Mouse (Mus musculus) inflammation-experienced regulatory T-cells (primary cell): Measurements from ENCODE around the gene Dcaf12l2. TPM values are rescaled to one million over a fixed set of nuclear protein-coding genes. Genes with fewer than 3 reads are reported as not detected.

ENCODE experiments used
- polyA plus RNA-seq, 2 experiments: library from polyadenylated mRNA; unstranded; fragments of 100-300 nt; shearing (Covaris generic); gene quantifications; one replicate each; pipeline ENCODE4 v1.2.1; 2017

Gene Dcaf12l2
- under 1 TPM in 1 of 2 experiments, not detected in 1; 0.10 TPM for polyA plus RNA-seq

DNA sequence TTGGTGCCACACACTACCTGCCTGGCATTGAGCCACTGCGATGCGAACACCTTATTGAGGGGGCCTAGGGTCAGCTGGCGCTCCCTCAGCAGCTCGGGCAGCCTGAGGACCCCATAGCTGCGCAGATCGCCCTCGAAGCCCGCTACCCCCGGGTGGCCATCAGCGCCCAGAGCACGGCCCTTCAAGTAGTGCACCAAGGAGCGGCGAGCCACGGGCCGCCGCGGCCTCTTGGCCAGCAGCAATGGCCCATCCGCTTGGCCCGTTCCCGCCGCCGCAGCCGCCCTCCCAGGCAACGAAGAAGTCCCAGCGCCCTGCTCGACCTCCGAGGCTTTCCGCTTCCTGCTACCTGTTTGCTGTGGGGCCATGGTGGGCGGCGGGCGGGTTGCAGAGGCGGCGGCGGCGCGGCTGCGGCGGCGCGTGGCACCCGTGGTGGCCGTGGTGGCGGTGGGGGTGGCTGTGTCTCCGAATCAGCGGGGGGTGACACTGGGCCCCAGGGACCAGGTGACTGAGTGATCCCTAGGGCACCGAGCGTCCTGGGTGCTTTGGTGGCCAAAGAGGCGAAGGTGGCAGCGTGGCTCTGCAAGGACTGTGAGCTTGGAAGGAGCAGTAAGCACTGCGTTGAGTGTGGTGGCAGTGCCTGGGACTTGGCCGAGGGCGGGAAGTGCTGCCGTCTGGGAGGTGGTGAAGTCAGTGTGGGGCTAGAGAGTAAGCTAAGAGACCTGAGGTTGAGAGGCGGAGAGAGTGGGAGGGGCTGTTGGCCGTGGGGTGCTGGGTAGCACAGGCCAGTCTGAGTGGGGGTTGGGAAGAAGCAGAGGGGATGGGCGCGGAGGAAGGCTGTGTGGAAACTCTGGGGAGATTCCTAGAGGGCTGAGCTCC lies at the start of gene Dcaf12l2:
Gene Dcaf12l2, minus strand, starts transcription at position 697 of the 876 bp plus-strand sequence.

